Comparison of ENCODE assay signal across 19 mouse cellular contexts in genomic region chr3:116166296-116166695, GRCm38 (mm10).
"Had no signal": no experiment of that assay in that cellular context is flagged by ENCODE, and none has a peak within 500 bp of the region (broad histone marks: within the 10 kb centered on the region; RNA-seq: fewer than 3 reads in every experiment).

No protein-coding gene starts in this region.

- H3K4me1 ChIP-seq: lung, embryonic 15.5 days; midbrain, embryonic 10.5 days; midbrain, embryonic 12.5 days; neural tube, embryonic 13.5 days; neural tube, embryonic 15.5 days had no signal

- H3K36me3 ChIP-seq: lung, embryonic 15.5 days; midbrain, embryonic 10.5 days; midbrain, embryonic 12.5 days; neural tube, embryonic 13.5 days; neural tube, embryonic 15.5 days had no signal

- H3K27ac ChIP-seq: lung, embryonic 15.5 days; midbrain, embryonic 10.5 days; midbrain, embryonic 12.5 days; neural tube, embryonic 13.5 days; neural tube, embryonic 15.5 days had no signal

- H3K9me3 ChIP-seq: lung, embryonic 15.5 days; midbrain, embryonic 10.5 days; midbrain, embryonic 12.5 days; neural tube, embryonic 13.5 days; neural tube, embryonic 15.5 days had no signal

- H3K9ac ChIP-seq: lung, embryonic 15.5 days; midbrain, embryonic 12.5 days; neural tube, embryonic 13.5 days; neural tube, embryonic 15.5 days had no signal

- ATAC-seq: lung, postnatal 0 days; midbrain, embryonic 16.5 days had no signal

- DNase-seq: lung, adult 18-20 months; lung, postnatal 14 days; midbrain, embryonic 14.5 days; retina, postnatal 1 day; right cerebral cortex, adult 18-20 months; right cerebral cortex, postnatal 25 days; right cerebral cortex, postnatal 4 days; spleen, adult 18-20 months; thymus, adult 18-20 months; thymus, postnatal 14 days; thymus, postnatal 36 days had no signal

- H3K4me2 ChIP-seq: lung, embryonic 15.5 days; midbrain, embryonic 12.5 days; neural tube, embryonic 13.5 days; neural tube, embryonic 15.5 days had no signal

- H3K27me3 ChIP-seq: lung, embryonic 15.5 days; midbrain, embryonic 12.5 days; neural tube, embryonic 13.5 days; neural tube, embryonic 15.5 days had no signal

- H3K4me3 ChIP-seq: lung, embryonic 15.5 days; midbrain, embryonic 10.5 days; midbrain, embryonic 12.5 days; myocyte; neural tube, embryonic 13.5 days; neural tube, embryonic 15.5 days had no signal
